Mouse (Mus musculus) cortical plate, adult 2 months (tissue): ENCODE measurements at regions not wholly inside any gene's neighbourhood (a gene's known extent, or its start where the extent isn't known, plus 50 kb on each side); places are given as distances from the start of the nearest gene placed in this dataset.

Experiments
- CTCF ChIP-seq: fragments of 200-500 bp; IDR thresholded peaks from 2 replicates; pipeline ENCODE4 v1.5.1; 2011; ENCODE audit warnings: mild to moderate bottlenecking, control low read depth, low read length; ENCODE audit not compliant: insufficient read depth; ENCODE audit errors: extremely low read depth
- POLR2A ChIP-seq: fragments of 200-500 bp; IDR thresholded peaks from 2 replicates; pipeline ENCODE4 v1.6.1; 2011; ENCODE audit warnings: mild to moderate bottlenecking, low read length, control low read depth; ENCODE audit not compliant: insufficient read depth; ENCODE audit errors: extremely low read depth

DNA sequence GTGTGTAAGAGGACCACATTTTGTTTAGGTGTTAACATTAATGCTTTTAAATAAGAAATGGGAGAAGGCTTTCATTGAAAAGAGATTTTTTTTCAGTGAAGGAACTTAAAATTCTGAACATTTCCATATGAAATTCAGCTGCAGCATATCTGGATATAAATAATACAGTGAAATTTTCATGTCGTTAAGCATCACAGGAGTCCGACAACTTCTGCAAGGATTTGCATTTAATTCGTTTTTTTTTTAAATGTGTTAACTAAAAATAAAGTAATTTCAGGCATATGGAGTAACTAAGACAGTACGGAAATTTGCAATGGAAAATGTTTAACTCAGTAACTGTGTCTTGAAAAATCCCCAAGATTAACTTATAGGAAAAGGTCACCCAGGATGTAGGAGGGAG, 351.5 kb downstream of the Phkb start:
- TF ChIP-seq CTCF (no peak), POLR2A (no peak)
